Mouse (Mus musculus) E14TG2a.4 (cell line): ENCODE results near the gene Tln2.

ENCODE experiments used
- CTCF ChIP-seq: conservative IDR thresholded peaks from 2 replicates; pipeline ENCODE4 v1.5.1; 2014; ENCODE audit warnings: low read length
- NANOG ChIP-seq: IDR thresholded peaks from 2 replicates; pipeline ENCODE4 v1.6.1; 2014; ENCODE audit warnings: borderline replicate concordance, low read length, mixed read lengths
- POU5F1 ChIP-seq: IDR thresholded peaks from 2 replicates; pipeline ENCODE4 v1.6.1; 2014; ENCODE audit warnings: low read length, borderline replicate concordance

DNA sequence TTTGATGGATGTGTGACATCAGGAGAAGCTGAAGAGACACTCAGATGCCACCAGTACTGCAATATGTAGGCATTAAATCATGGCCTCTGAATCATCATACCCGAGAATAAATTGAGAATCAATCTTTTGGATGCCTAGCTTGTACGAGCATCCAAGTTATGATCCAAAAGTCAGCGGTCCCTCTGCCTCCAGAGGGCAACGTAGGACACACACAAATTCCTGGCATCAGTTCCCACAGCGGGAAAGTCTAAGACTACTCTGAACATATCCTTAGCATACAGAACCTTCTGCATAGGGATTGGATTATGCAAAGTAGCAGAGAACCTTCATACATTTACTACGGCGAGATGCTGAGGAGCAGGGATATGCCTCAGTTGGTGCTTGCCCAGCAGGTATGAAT, 210.5 kb downstream of the Tln2 start:
- TF ChIP-seq CTCF (no peak), POU5F1 (no peak), NANOG (no peak)
